Mouse (Mus musculus): ENCODE measurements around the gene Ahsg. TPM values are rescaled to one million over a fixed set of nuclear protein-coding genes. Genes with fewer than 3 reads are reported as not detected.

The Ahsg gene
- not detected in 2 replicates for polyA plus RNA-seq (2012; ENCODE audit: low replicate concordance)

GRCm38 (mm10) chr16:22890683-22891510, at the start of gene Ahsg:
Gene Ahsg, plus strand, starts transcription at chr16:22891277.

GRCm38 (mm10) chr16:22857431-22858113, 33.5 kb upstream of the Ahsg start, which contains the start of the genes Tbccd1 and Dnajb11:
Gene Tbccd1, minus strand, starts transcription at chr16:22857669.
Gene Dnajb11, plus strand, starts transcription at chr16:22857845.

GRCm38 (mm10) chr16:22918034-22918433, 27.0 kb downstream of the Ahsg start, which contains the start of gene Fetub:
Gene Fetub, plus strand, starts transcription at chr16:22918334.

Other genes starting within 250 kb of the Ahsg start
- gene Dgkg, start 234.1 kb upstream of the Ahsg start, polyA plus RNA-seq (2012; ENCODE audit: low replicate concordance): 0.17 and 0.18 TPM in 2 replicates
- not detected in 2 replicates for gene Crygs, start 79.7 kb upstream of the Ahsg start, polyA plus RNA-seq (2012; ENCODE audit: low replicate concordance)
- gene Tbccd1, start 33.6 kb upstream of the Ahsg start, polyA plus RNA-seq (2012; ENCODE audit: low replicate concordance): 2.9 and 9.6 TPM in 2 replicates
- 35.7 and 61.5 TPM in 2 replicates for gene Dnajb11, start 33.4 kb upstream of the Ahsg start, polyA plus RNA-seq (2012; ENCODE audit: low replicate concordance)
- not detected in 2 replicates for gene Fetub, start 27.1 kb downstream of the Ahsg start, polyA plus RNA-seq (2012; ENCODE audit: low replicate concordance)
- not detected in 2 replicates for gene Hrg, start 59.8 kb downstream of the Ahsg start, polyA plus RNA-seq (2012; ENCODE audit: low replicate concordance)
- gene Kng2, start 138.2 kb downstream of the Ahsg start, polyA plus RNA-seq (2012; ENCODE audit: low replicate concordance): not detected in 2 replicates
- not detected in 2 replicates for gene Kng1, start 166.6 kb downstream of the Ahsg start, polyA plus RNA-seq (2012; ENCODE audit: low replicate concordance)
- gene Eif4a2, start 216.2 kb downstream of the Ahsg start, polyA plus RNA-seq (2012; ENCODE audit: low replicate concordance): 1.2 and 11.1 TPM in 2 replicates
- 1.8 and 23.6 TPM in 2 replicates for gene Rfc4, start 236.5 kb downstream of the Ahsg start, polyA plus RNA-seq (2012; ENCODE audit: low replicate concordance)

Data from leukemia stem cell, adult 10-12 weeks (primary cell).